Mouse (Mus musculus) erythroblast, embryonic 14.5 days (primary cell): ENCODE results near the gene Trmt1l.

Experiments used
- GATA1 ChIP-seq: IDR thresholded peaks from 2 replicates; pipeline ENCODE4 v1.6.1; 2012; ENCODE audit warnings: low read length, inconsistent platforms, mixed read lengths
- TAL1 ChIP-seq: IDR thresholded peaks from 3 replicates; pipeline ENCODE4 v1.6.1; 2012; ENCODE audit warnings: low read length, inconsistent platforms, mixed read lengths

DNA sequence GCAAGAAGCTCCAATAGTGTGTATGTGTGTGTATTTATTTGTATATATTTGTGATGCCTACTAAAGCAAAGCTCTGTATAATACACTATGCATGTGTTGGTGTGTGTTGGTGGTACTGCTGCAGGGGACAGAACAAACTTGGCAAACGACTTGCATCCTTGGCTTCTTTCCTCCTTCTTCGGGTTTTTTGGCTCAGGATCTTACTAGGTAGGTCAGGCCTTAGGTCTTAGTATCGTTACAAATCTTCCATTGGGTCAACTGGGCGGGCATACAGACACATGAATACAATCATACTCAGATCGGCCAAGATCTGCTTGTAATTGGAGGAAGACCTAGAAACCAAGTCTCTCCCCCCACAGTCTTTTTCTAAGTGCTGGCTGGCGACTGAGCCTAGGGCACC lies 66.4 kb downstream of the Trmt1l start:
- TF ChIP-seq GATA1 = no peak
- no peak for TF ChIP-seq TAL1
